Mouse (Mus musculus) common myeloid progenitor, adult 5-6 weeks (primary cell): Measurements from ENCODE around the gene Zfp961. TPM values are rescaled to one million over a fixed set of nuclear protein-coding genes. Genes with fewer than 3 reads are reported as not detected.
A peak's percentile ranks its signal among the peaks of the same experiment; 100 is the strongest.

Source experiments
- ATAC-seq: replicated peaks from 2 replicates; pipeline ENCODE4 v1.8.0; 2016; ENCODE audit warnings: low read depth, mild to moderate bottlenecking, moderate TSS enrichment, inconsistent platforms; ENCODE audit not compliant: poor library complexity, severe bottlenecking
- total RNA-seq: library from RNA; stranded (forward); fragments of 200-1000, 187-1606 nt; gene quantifications from 2 replicates; pipeline ENCODE4 v1.2.3, GENCODE M21; 2017

Zfp961 gene
- total RNA-seq, 1 experiment from 2014 or later = 21.8 TPM

DNA sequence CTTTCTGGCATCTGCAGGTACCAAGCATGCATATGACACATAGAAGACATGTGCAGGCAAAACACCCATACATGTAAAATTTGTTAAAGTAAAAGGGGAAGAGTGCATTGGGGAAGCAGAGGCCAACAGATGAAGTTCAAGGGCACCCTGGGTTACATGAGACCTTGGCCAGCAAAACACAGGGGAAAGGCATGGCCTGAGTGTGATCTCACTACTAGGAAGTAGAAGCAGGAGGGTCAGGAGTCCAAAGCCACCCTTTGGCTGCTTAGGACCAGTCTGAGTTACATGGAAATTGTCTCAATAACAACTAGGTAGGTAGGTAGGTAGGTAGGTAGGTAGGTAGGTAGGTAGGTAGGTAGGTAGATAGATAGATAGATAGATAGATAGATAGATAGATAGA is 9.6 kb downstream of the Zfp961 start:
- no peak for ATAC-seq

DNA sequence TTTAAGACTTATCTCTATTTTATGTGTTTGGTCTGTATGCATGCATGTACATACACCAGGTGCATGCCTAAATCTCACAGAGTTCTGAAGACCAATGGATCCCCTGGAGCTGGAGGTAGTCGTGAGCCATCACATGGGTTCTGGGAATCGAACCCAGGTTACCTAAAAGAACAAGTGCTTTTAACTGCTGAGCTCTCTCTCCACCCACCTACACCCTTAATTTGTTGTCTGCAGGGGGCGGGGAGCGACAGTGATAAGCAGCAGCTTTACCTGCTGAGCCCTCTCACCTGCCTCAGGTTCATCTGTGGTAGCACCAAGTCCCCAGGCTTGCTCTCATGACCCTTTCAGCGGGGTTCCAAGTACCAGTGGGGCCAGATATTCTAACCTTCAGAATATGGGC is 11.0 kb downstream of the Zfp961 start:
- no peak for ATAC-seq

DNA sequence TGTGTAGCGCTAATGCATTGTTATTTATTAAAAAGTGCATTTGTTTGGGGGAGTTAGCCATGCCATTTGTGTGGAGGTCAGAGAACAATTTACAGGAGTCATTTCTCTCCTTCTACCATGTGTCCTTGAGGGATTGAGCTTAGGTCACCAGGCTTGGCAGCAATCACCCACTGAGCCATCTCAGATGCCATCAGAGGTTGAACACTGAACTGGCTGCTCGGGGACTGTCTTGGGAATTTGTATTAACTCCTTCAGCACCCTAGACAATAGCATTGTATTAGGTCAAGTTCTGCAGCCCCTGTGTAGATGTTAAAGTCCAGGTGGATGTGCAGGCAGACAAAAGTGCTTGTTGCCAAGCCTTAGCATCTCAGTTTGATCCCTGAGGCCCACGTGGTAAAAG is 13.2 kb downstream of the Zfp961 start:
- ATAC-seq = no peak

DNA sequence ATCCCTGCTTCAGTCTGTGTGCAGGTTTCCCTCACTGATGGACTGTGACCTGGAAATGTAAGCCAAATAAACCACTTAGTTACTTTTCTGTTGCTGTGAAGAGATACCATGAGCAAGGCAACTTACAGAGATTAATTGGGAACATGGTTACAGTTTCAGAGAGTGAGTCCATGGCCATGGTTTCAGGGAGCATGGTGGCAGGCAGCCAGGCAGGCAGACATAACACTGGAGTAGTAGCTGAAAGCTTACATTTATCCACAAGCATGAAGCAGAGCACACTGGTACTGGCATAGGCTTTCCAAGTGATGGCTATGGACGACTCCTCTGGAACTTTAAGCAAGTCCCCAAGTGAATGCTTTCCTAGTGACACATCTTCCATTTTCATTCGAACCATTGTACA is 14.3 kb downstream of the Zfp961 start:
- no peak for ATAC-seq

DNA sequence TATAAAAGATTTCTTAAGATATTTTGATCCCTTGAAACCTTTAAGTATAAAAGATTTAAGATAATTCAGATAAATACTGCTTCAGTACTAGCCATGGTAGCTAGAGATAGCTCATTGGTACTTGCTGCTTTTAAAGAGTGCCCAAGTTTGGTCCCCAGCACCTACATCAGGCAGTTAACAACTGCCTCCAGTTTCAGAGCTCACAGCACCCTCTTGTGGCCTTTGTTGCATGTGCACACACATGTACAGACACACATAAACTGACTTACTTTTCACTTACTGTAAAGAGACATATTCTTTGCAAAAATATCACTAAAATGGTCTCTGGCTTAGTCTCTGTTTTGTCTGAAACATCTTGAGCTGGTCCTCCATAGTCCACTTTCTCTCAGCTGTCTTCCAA is 15.6 kb downstream of the Zfp961 start:
- ATAC-seq = no peak

DNA sequence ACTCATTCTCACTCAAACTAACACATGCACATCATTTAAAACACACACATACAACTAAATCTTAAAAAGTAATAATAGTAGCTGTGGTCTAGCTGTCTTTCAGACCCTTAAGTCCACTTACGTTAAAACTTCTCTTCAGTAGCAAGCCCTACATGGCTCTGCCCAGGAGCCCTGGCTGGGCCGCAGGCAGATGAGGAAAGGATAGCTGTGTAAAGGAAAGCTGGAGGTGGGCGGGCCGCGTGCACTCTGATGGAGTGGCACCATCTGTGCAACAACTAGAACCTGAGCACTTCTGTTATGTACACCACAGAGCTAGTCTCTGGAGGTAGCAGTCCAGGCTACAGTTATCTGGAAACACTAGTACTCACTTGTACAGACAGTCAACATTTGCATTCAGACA is 16.4 kb downstream of the Zfp961 start:
- no peak for ATAC-seq

DNA sequence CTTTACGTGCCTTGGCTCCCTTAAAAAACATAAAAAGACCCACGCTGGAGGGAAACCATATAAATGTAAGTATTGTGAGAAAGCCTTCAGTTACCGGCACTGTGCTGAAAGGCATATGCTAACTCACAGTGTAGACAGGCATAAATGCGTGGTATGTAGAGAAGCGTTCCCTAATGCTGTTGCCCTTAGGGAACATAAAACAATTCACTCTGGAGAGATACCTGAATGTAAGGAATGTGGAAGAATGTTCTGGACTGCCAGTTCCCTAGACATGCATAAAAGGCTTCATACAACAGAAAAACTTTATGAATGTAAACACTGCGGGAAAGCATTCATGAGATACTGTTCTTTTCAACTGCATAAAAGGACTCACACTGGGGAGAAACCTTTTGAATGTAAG is 17.3 kb downstream of the Zfp961 start:
- no peak for ATAC-seq

DNA sequence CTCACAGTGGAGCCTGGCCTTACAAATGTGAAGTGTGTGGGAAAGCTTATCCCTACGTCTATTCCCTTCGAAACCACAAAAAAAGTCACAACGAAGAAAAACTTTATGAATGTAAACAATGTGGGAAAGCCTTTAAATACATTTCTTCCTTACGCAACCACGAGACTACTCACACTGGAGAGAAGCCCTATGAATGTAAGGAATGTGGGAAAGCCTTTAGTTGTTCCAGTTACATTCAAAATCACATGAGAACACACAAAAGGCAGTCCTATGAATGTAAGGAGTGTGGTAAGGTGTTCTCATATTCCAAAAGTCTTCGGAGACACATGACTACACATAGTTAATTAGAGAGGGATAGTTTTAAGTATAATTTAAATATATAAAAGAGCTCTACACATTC is 17.8 kb downstream of the Zfp961 start:
- ATAC-seq = no peak

DNA sequence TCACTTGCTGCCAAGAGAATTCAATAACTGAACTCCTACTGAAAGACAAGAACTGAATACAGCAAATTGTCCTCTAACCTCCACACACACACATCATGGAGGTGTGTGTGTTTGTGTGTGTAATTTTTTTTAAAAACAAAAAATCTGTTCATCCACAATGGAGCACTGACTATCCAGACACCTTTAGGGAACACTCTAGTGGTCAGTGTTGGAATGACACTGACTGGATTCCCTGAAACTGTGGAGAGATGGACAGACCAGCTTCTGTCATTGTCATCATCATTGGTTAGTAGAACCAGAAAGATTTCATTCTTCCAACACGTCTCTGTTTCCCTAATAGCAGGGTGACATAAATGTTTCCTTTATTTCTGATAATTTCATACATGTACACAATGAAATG is 21.1 kb downstream of the Zfp961 start:
- peak; percentile 60; the same call in 1 of the 2 replicates for ATAC-seq

DNA sequence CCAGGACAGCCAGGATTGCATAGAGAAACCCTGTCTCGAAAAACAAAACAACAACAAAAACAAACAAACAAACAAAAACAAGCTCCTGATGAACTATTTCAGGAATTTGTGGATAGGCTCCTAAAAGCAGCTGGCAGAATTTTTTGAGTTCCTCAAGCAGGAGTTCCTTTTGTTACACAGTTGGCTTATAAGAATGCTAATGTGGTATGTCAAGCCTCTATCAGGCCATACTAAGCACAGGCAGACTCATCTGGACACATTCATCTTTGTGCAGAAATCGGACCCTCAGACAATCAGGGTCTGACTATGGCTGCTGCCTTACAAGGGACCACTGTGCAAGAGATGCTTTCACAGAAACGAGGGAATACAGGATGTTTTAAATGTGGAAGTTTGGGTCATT is 23.4 kb downstream of the Zfp961 start:
- ATAC-seq = no peak

DNA sequence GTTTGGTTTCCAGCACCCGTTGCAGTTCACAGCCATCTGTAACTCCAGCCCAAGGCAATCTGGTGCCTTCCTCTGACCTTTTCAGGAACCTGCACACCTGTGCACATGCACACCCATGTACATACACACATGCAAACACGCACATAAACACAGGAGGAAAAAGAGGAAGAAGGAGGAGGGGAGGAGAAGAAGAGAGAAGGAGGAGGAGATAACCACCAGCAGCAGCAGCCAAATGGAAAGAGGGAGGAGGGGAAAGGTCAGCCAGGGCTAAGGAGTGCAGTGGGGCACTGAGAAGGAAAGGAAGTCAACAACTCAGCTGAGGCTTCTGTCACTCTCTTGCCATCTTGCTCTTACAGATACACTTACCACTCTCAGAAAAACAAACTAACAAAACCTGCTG is 30.2 kb downstream of the Zfp961 start:
- ATAC-seq = peak; percentile 72

DNA sequence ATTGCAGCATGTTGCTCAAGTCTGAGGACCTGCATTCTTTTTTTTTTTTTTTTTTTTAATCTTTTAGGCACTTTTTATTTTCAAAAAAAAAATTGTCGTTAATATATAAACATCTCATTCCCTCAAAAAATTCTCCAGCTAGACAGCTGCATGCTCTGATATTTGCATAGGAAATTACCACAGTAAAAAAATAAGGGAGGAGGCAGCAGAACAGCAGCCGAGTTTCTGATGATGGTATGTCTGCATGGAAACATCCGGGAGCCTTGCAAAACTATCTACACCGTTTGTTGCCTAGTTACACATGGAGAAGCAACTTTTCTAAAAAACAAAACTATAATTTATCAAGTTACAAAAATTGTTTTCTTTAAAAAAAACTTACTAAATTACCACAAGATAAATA is 30.6 kb downstream of the Zfp961 start:
- ATAC-seq = no peak

DNA sequence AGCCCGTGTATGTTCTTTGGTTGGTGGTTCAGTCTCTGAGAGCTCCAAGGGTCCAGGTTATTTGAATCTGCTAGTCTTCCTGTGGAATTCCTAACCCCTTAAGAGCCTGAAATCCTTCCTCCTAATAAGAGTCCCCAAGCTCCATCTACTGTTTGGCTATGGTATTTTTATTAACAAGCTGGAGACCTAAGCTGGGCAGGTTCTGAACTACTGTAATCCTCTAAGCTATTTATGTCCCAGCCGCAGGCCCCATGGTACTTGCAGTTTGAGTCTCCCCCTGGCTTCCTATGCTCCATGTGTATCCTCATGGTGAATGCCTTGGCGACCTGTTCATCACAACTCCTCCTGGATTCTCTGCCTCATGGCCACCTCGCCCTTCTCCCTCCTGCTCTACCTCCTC is 33.8 kb downstream of the Zfp961 start:
- ATAC-seq = no peak

DNA sequence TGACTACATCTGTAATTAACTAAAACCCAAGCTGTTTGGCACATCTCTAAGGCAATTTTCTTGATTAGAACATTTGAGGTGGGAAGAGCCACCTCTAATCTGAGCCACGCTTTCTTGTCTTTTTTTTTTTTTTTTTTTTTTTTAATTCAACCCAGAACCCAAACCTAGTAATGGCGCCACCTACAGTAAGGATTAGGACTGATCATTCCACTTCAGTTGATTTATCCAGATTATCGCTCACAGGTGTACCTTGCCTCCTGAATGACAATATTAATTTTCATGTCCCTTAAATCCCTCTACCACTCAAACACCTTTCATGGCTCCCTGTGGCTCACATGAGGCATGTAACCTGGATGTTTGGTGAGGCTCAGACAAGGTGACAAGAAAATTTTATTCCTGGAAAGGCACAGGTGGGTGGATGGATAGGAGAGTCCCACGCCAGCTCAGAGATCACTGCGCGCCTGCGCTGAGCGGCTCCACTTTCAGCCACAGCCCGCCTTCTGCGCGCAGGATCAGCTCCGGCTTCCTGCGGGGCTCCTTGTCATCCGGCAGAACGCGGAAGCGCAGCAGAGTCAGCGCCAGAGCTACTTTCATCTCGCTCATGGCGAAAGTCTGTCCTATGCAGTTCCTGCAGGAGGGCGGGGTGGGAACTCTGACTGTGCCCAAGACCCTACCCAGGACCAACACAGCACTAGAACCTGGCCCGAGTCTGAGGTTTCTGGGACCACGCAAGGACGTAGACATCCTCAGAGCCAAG is 37.5 kb downstream of the Zfp961 start:
- peak; percentile 90 for ATAC-seq

DNA sequence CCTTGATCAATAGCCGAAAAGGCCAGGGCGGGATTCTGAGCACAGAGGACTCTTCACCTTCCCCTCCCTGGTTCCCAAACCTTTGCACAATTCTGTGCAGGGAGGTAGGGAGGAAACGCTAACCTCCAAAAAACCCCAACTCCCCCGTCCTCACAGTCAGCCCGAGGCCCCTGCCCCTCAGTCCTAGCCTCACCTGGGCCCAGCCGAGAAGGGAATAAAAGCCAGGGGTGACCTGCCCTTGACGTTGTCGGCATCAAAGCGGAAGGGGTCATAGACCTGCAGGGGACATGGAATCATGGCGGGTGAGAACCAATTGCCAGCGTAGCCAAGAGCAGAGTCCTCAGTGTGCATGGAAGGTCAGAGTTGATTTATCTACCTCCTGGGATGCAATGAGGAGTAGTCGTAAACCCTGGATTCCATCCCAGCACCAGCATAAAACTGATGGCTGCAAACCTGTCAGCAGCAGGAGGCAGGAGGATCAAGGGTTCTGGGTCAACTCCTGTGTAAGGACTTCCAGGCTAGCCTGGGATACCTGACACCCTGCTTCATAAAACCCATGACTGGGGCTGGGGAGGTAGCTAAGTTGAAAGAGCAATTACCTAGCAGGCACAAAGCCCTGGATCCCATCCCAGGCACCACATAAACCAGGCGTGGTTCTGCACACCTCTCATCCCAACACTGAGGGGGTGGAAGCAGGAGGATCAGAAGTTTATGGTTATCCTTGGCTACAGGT is 38.2 kb downstream of the Zfp961 start:
- ATAC-seq = no peak

DNA sequence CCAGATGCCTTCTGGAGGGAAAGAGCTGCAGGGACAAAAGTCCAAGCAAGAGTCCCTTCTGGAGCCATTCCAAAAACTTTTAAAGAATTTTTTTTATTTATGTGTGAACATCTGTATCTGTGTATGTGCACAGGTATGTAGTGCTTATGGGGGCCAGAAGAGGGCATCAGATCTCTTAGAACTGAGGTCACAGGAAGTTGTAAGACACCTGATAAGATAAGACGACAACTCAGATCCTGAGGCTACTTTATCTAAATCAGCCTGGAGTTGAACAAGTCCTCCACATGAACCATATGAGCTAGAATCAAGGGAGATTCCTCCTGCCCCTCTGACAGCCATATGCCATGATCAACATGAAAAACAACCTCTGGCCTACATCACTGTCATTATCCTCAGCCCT is 48.6 kb downstream of the Zfp961 start:
- no peak for ATAC-seq

DNA sequence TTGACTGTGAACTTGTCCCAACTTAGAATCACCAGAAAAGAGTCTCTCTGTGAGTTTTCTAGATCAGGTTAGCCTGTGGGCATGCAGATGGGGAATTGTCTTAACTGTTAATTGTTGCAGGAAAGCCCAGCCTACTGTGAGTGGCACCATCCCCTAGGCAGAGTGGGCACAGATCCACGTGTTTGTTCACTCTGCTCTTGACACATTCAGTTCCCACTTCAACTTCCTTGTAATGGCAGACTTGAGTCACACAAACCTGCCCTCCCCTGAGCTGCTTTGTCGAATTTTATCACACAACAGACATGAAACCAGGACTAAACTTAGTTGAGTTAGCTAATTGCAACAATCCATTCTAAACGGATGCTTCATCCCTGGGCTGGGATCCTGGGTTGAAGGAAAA is 49.4 kb downstream of the Zfp961 start:
- no peak for ATAC-seq

DNA sequence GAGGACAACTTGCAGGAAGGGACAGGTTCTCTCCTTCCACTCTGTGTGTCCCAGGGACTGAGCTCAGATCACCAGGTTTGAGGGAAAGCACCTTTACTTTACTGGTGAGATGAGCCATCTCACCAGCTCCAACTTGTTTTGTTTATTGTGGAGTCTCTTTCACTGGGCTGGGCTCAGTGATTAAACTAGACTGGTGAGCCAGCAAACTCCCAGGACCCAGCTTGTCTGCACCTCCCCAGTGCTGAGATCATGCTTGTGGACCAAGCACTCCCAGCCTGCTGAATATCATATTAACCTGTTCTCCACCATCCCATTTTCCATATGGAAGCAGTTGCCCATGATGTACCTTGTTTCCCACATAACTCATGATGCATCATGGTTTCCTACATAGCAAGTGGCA is 52.1 kb downstream of the Zfp961 start:
- ATAC-seq = no peak

DNA sequence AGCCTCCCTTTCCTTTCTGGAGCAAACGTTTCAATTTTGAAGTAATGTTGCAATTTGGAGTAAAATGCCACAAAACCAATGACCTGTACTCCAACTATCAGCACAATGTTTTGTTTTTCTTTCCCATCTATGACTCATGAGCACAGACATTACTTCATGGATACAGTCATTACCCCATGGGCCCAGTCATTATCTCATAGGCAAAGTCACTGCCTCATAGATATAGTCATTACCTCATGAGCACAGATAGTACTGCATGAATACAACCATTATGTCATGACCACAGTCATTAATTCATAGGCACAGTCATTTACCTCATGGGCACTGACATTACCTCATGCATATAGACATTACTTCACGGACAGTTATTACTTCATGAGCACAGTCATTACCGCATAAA is 55.1 kb downstream of the Zfp961 start:
- ATAC-seq = no peak

DNA sequence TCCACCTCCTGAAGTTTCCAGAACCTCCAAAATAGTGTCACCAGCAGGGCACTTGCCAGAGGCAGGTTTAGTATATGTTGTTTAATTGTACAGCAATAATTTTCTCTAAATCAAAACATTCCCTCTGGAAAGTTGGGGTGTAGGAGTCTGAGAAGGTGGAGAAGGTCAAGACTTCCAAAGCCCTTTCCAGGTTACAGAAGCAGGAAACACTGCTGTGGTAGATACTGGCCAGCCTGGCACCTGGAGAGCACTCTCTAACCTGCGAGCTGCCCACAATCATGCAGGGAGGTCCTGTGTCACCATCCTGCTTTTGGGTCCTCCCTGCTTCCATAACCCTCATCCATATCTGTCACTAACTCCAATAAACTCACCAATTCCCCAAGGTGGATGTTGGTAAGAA is 55.9 kb downstream of the Zfp961 start:
- no peak for ATAC-seq

DNA sequence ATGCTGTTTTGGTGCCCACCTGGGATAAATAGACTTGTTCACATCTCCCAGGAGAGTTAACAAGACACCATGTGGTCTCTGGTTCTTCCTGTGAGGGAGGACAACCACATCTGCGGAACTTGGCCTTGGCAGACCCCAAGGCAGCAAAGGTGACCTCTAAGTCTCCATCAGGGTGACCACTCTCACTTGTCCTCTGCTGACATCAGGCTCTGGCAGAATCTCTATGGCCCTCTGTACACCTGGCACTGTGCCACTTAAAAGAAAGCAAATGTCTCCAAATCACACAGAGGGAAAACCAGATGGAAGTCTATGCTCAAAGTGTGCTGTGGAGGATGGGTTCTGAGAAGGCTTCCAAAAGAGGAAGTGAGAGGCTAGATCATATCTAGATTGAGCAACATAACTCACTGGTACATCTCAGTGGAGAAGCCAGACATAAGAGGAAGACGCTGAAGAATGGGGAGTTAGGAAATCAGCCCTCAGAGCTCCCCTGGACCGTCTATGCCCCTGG is 57.4 kb downstream of the Zfp961 start:
- ATAC-seq = peak; percentile 93

DNA sequence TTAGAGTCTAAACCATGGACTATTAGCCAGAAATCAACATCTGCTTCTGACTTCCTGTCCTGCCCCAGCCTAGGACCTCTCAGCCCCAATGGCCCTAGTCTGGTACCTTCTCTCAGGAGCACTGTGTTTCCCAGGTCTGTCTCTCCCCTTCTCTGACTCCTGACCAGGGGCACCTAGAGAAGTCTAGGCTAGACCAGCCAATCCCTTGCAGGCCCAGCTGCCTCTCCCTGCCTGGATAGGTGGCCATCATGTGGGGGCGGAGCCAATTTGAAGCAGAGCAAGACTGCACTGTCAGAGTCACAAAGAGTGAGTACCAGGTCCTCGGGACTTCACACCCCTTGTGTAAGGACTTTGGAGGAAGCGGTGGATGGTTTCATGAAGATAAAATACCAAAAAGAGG is 58.6 kb downstream of the Zfp961 start, which contains the start of gene Cyp4f18:
TSS of gene Cyp4f18 (minus strand) at position 154 of the 400 bp plus-strand sequence.
- peak; percentile 27 for ATAC-seq
